Mouse (Mus musculus): ENCODE results near the gene Krtap29-1.

The Krtap29-1 gene

DNA sequence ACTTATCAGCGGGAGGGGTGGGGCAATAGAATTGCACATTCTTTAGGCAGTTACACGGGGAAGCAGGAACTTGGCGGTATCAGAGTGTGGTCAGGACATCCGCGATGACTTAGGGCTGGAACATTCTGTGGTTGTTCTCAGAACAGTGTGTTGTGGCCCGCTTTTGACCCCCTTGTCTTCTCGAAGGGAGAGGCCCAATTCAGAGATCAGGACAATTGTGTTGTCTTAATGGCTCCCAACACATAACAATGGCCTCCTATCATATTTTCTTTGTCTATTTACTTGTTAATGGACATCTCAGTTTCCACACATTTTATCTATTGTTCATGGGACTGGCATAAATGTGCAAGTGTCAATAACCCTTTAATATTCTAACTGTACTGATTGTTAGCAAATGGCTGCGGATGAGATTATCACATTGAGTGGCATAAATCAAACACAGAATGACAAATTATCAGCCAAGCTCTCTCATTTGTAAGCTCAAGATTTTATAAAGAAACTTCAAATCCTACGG, 41.0 kb downstream of the Krtap29-1 start:
- DNase-seq (ENCODE audit: low spot score), result no peak

DNA sequence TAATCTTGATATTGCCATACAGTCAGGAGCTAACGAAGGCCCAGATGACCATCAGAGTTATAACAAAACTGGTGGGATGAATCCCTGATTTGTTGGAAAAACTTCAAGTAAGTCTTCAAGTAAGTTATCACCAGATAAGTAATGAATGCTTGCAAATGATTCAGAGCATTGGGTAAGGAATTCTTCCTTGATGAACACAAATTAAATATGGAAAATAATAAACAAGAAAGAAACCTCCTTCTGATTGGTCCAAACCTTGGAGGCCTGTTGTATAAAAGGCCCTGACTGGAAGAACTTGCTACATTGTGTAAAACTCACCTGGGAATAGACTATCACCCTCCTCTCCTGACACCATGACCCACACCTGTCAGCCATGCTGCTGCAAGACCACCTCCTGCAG, 42.9 kb downstream of the Krtap29-1 start, which contains the start of gene Krtap31-2:
Gene Krtap31-2, plus strand, starts transcription at position 301 of the 400 bp plus-strand sequence.
- DNase-seq (ENCODE audit: low spot score), result no peak
